Mouse (Mus musculus): ENCODE results near the gene Fam181a. TPM values are rescaled to one million over a fixed set of nuclear protein-coding genes. Genes with fewer than 3 reads are reported as not detected.

Gene Fam181a
- total and polyA plus RNA-seq, 2 experiments from 2014 or later = 8.9 to 11.2 TPM

DNA sequence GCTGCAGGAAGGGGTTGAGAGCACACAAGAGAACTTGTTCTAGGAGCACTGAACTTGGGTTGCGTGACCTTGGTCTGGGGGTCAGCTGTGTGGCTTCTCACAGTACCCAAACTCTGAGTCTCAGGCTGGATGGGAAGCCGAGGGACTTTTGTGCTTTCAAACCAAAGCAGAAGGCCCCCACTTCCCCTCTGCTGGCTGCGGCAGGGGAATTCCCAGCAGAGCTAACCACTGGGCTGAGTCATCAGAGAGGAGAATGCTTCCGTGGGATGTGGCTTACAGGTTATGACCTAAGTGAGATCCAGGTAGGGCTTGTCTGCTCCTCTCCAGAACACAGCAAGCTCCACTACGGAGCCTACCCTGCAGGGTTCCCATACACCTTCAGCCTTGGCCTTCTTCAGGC lies 30.4 kb downstream of the Fam181a start:
- DNase-seq (ENCODE audit: low spot score) (no peak), ATAC-seq (ENCODE audit: low FRiP score) (no peak)
- no peaks in the 10 kb centered on the region for H3K36me3 ChIP-seq (ENCODE audit: insufficient read depth, low read length)
- H3K27me3 ChIP-seq (ENCODE audit: insufficient read depth, low read length) = no peaks in the 10 kb centered on the region
- WGBS = 93% methylated on average over 5 of the region's 5 CpGs
- no peaks in the 10 kb centered on the region for H3K4me1 ChIP-seq (ENCODE audit: insufficient read depth, low read length)
- H3K4me2 ChIP-seq (ENCODE audit: low read depth, low read length, poor library complexity, severe bottlenecking) = no peak overlapping the region
- no peak overlapping the region for H3K9ac ChIP-seq (replicated peaks; ENCODE audit: low read length, poor library complexity, severe bottlenecking)
- no peak overlapping the region for H3K27ac ChIP-seq (ENCODE audit: low read depth, low read length)
- H3K9me3 ChIP-seq (ENCODE audit: low read length) = no peaks in the 10 kb centered on the region
- TF ChIP-seq CTCF (IDR thresholded peaks at IDR 0.05) = no peak
- no peak overlapping the region for H3K4me3 ChIP-seq (ENCODE audit: low read depth, low read length)

DNA sequence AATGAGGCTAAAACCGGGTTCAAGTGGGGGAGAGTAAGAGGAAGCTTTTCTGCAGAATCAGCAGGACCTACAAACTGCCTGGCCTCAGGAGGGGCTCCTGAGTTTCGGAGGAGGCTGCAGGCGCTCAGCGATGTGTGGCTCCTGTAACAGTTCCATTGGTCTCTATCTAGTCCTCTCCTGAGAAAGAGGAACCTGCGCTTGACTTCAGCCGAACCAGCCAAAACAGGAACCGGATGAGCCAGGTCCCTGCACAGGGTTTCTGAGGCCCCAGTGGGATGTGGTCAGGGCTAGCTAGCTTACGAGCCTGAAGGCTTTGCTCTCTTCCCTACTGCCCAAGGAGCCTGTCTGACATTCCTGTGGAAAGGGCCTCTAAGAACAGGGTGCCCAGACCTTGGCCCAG lies 32.7 kb downstream of the Fam181a start:
- Histone ChIP-seq H3K36me3 (ENCODE audit: insufficient read depth, low read length) (no peaks in the 10 kb centered on the region), H3K27me3 (ENCODE audit: insufficient read depth, low read length) (no peaks in the 10 kb centered on the region), H3K9ac (replicated peaks; ENCODE audit: low read length, poor library complexity, severe bottlenecking) (no peak overlapping the region), H3K4me2 (ENCODE audit: low read depth, low read length, poor library complexity, severe bottlenecking) (no peak overlapping the region), H3K4me1 (ENCODE audit: insufficient read depth, low read length) (no peaks in the 10 kb centered on the region), H3K27ac (ENCODE audit: low read depth, low read length) (no peak overlapping the region), H3K4me3 (ENCODE audit: low read depth, low read length) (no peak overlapping the region), H3K9me3 (ENCODE audit: low read length) (no peaks in the 10 kb centered on the region)
- no peak for TF ChIP-seq CTCF (IDR thresholded peaks at IDR 0.05)
- DNase-seq (ENCODE audit: low spot score) (no peak), ATAC-seq (ENCODE audit: low FRiP score) (no peak)
- 77% methylated on average over 8 of the region's 8 CpGs for WGBS

GRCm38 (mm10) chr12:103344934-103345333 lies 34.2 kb downstream of the Fam181a start:
- no peak overlapping the region for H3K9ac ChIP-seq (replicated peaks; ENCODE audit: low read length, poor library complexity, severe bottlenecking)
- H3K4me3 ChIP-seq (ENCODE audit: low read depth, low read length) = no peak overlapping the region
- no peaks in the 10 kb centered on the region for H3K27me3 ChIP-seq (ENCODE audit: insufficient read depth, low read length)
- no peaks in the 10 kb centered on the region for H3K36me3 ChIP-seq (ENCODE audit: insufficient read depth, low read length)
- 91% methylated on average over 7 of the region's 7 CpGs for WGBS
- no peak for TF ChIP-seq CTCF (IDR thresholded peaks at IDR 0.05)
- no peak overlapping the region for H3K4me2 ChIP-seq (ENCODE audit: low read depth, low read length, poor library complexity, severe bottlenecking)
- H3K4me1 ChIP-seq (ENCODE audit: insufficient read depth, low read length) = no peaks in the 10 kb centered on the region
- DNase-seq (ENCODE audit: low spot score) = no peak
- H3K27ac ChIP-seq (ENCODE audit: low read depth, low read length) = no peak overlapping the region
- ATAC-seq (ENCODE audit: low FRiP score) = no peak
- no peaks in the 10 kb centered on the region for H3K9me3 ChIP-seq (ENCODE audit: low read length)

DNA sequence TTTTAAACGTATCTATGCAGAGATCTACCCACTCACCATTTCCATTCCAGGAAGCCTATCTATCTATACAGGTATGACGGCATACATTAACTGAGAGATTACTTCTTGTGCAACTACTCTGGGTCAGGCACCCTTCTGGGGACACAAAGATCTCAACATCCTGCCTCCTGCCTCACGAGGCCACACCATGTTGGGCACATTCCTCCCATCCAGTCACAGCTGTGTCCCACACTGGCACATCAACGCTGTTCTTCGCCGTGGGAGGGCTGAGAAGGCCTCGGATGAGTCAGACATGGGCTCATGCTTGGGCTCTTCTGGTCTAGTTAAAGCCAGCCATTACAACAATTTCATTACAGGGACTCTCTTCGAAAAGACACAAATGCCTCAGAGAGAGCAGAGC lies 36.2 kb downstream of the Fam181a start:
- H3K36me3 ChIP-seq (ENCODE audit: insufficient read depth, low read length) = no peaks in the 10 kb centered on the region
- DNase-seq (ENCODE audit: low spot score) (no peak), ATAC-seq (ENCODE audit: low FRiP score) (no peak)
- H3K27me3 ChIP-seq (ENCODE audit: insufficient read depth, low read length) = no peaks in the 10 kb centered on the region
- H3K4me1 ChIP-seq (ENCODE audit: insufficient read depth, low read length) = no peaks in the 10 kb centered on the region
- H3K4me3 ChIP-seq (ENCODE audit: low read depth, low read length) = no peak overlapping the region
- no peaks in the 10 kb centered on the region for H3K9me3 ChIP-seq (ENCODE audit: low read length)
- TF ChIP-seq CTCF (IDR thresholded peaks at IDR 0.05) = no peak
- no peak overlapping the region for H3K27ac ChIP-seq (ENCODE audit: low read depth, low read length)
- no peak overlapping the region for H3K4me2 ChIP-seq (ENCODE audit: low read depth, low read length, poor library complexity, severe bottlenecking)
- H3K9ac ChIP-seq (replicated peaks; ENCODE audit: low read length, poor library complexity, severe bottlenecking) = no peak overlapping the region
- WGBS = 88% methylated on average over 8 of the region's 8 CpGs

DNA sequence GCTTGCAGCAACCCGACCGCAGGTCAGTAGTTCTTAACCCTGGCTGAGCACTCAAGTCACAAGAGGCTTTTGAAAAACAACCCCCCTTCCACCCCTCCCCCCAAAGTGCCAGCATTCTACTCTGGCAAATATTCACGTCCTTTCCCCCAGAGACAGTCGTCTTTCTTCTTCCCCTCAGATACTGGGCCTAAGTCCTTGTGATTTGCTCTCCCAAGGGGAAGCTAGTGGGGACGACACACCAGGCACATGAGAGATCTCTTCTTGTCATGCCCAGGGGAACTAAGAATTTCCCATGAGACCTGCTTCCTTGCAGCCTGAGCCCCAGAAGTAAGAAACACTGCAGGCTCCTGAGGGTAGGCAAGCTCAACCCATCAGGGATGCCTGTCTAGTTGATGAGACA lies 36.6 kb downstream of the Fam181a start:
- 46% methylated on average over 5 of the region's 5 CpGs for WGBS
- DNase-seq (ENCODE audit: low spot score) (no peak), ATAC-seq (ENCODE audit: low FRiP score) (no peak)
- Histone ChIP-seq H3K36me3 (ENCODE audit: insufficient read depth, low read length) (no peaks in the 10 kb centered on the region), H3K9ac (replicated peaks; ENCODE audit: low read length, poor library complexity, severe bottlenecking) (no peak overlapping the region), H3K4me1 (ENCODE audit: insufficient read depth, low read length) (no peaks in the 10 kb centered on the region), H3K9me3 (ENCODE audit: low read length) (no peaks in the 10 kb centered on the region), H3K4me2 (ENCODE audit: low read depth, low read length, poor library complexity, severe bottlenecking) (no peak overlapping the region), H3K4me3 (ENCODE audit: low read depth, low read length) (no peak overlapping the region), H3K27ac (ENCODE audit: low read depth, low read length) (no peak overlapping the region), H3K27me3 (ENCODE audit: insufficient read depth, low read length) (no peaks in the 10 kb centered on the region)
- no peak for TF ChIP-seq CTCF (IDR thresholded peaks at IDR 0.05)

GRCm38 (mm10) chr12:103348506-103348905 lies 37.7 kb downstream of the Fam181a start:
- TF ChIP-seq CTCF (IDR thresholded peaks at IDR 0.05) = peak; percentile 98
- Histone ChIP-seq H3K27ac (ENCODE audit: low read depth, low read length) (no peak overlapping the region), H3K27me3 (ENCODE audit: insufficient read depth, low read length) (no peaks in the 10 kb centered on the region), H3K36me3 (ENCODE audit: insufficient read depth, low read length) (no peaks in the 10 kb centered on the region), H3K4me2 (ENCODE audit: low read depth, low read length, poor library complexity, severe bottlenecking) (no peak overlapping the region), H3K4me1 (ENCODE audit: insufficient read depth, low read length) (no peaks in the 10 kb centered on the region), H3K9me3 (ENCODE audit: low read length) (no peaks in the 10 kb centered on the region), H3K4me3 (ENCODE audit: low read depth, low read length) (no peak overlapping the region), H3K9ac (replicated peaks; ENCODE audit: low read length, poor library complexity, severe bottlenecking) (no peak overlapping the region)
- ATAC-seq (ENCODE audit: low FRiP score) (peak; percentile 39; the same call in 1 of the 2 replicates), DNase-seq (ENCODE audit: low spot score) (peak; percentile 85)
- WGBS = 3% methylated on average over 3 of the region's 3 CpGs
